Mouse (Mus musculus): ENCODE measurements around the gene Pheta1. TPM values are rescaled to one million over a fixed set of nuclear protein-coding genes. Genes with fewer than 3 reads are reported as not detected.

Pheta1 gene
- polyA plus RNA-seq, 1 experiment: 9.9 TPM

- H3K27me3 ChIP-seq (ENCODE audit: control insufficient read depth, insufficient read depth, low read length): no peaks in the 10 kb centered on the region
- TF ChIP-seq POLR2A (IDR thresholded peaks at IDR 0.05; ENCODE audit: control insufficient read depth, low read depth, low read length): no peak
- no peak for TF ChIP-seq CTCF (IDR thresholded peaks at IDR 0.05; ENCODE audit: control insufficient read depth, insufficient read depth, insufficient replicate concordance, low read depth, low read length)
- H3K27ac ChIP-seq (ENCODE audit: control insufficient read depth, insufficient read depth, low read depth, low read length): no peak overlapping the region
- H3K36me3 ChIP-seq (ENCODE audit: control insufficient read depth, insufficient read depth, low read length): no peaks in the 10 kb centered on the region
- H3K4me3 ChIP-seq (ENCODE audit: control insufficient read depth, low read depth, low read length): no peak overlapping the region
- no peaks in the 10 kb centered on the region for H3K4me1 ChIP-seq (ENCODE audit: control insufficient read depth, insufficient read depth, low read length)
These were observed 44.8 kb downstream of the Pheta1 start for GRCm38 (mm10) chr5:121893581-121893980.

DNA sequence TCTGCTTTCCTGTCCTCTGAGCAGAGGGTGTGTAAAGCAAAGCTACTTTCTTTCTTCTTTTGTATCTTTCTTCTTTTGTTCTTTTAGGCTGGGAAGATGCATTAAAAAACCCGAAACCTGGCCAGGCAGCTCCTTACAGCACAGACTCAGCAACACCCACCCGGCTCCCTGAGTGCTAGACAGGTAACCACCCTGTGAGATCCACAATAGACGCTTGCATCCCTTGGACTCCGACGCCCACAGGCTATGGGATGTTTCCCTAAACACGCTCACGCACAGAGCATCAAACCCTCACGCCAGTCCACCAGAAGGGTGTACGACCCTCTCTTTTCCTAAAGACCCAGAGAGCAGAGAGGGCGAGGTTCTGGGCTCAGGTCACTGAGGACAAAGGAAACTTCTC is 45.9 kb downstream of the Pheta1 start:
- no peaks in the 10 kb centered on the region for H3K36me3 ChIP-seq (ENCODE audit: control insufficient read depth, insufficient read depth, low read length)
- H3K27ac ChIP-seq (ENCODE audit: control insufficient read depth, insufficient read depth, low read depth, low read length): no peak overlapping the region
- no peaks in the 10 kb centered on the region for H3K4me1 ChIP-seq (ENCODE audit: control insufficient read depth, insufficient read depth, low read length)
- no peak overlapping the region for H3K4me3 ChIP-seq (ENCODE audit: control insufficient read depth, low read depth, low read length)
- no peaks in the 10 kb centered on the region for H3K27me3 ChIP-seq (ENCODE audit: control insufficient read depth, insufficient read depth, low read length)
- TF ChIP-seq CTCF (IDR thresholded peaks at IDR 0.05; ENCODE audit: control insufficient read depth, insufficient read depth, insufficient replicate concordance, low read depth, low read length): no peak
- no peak for TF ChIP-seq POLR2A (IDR thresholded peaks at IDR 0.05; ENCODE audit: control insufficient read depth, low read depth, low read length)

- no peaks in the 10 kb centered on the region for H3K36me3 ChIP-seq (ENCODE audit: control insufficient read depth, insufficient read depth, low read length)
- no peak overlapping the region for H3K27ac ChIP-seq (ENCODE audit: control insufficient read depth, insufficient read depth, low read depth, low read length)
- H3K4me1 ChIP-seq (ENCODE audit: control insufficient read depth, insufficient read depth, low read length): no peaks in the 10 kb centered on the region
- no peak overlapping the region for H3K4me3 ChIP-seq (ENCODE audit: control insufficient read depth, low read depth, low read length)
- TF ChIP-seq CTCF (IDR thresholded peaks at IDR 0.05; ENCODE audit: control insufficient read depth, insufficient read depth, insufficient replicate concordance, low read depth, low read length) (no peak), POLR2A (IDR thresholded peaks at IDR 0.05; ENCODE audit: control insufficient read depth, low read depth, low read length) (no peak)
- H3K27me3 ChIP-seq (ENCODE audit: control insufficient read depth, insufficient read depth, low read length): no peaks in the 10 kb centered on the region
These were observed 46.5 kb downstream of the Pheta1 start for GRCm38 (mm10) chr5:121895117-121895756.

DNA sequence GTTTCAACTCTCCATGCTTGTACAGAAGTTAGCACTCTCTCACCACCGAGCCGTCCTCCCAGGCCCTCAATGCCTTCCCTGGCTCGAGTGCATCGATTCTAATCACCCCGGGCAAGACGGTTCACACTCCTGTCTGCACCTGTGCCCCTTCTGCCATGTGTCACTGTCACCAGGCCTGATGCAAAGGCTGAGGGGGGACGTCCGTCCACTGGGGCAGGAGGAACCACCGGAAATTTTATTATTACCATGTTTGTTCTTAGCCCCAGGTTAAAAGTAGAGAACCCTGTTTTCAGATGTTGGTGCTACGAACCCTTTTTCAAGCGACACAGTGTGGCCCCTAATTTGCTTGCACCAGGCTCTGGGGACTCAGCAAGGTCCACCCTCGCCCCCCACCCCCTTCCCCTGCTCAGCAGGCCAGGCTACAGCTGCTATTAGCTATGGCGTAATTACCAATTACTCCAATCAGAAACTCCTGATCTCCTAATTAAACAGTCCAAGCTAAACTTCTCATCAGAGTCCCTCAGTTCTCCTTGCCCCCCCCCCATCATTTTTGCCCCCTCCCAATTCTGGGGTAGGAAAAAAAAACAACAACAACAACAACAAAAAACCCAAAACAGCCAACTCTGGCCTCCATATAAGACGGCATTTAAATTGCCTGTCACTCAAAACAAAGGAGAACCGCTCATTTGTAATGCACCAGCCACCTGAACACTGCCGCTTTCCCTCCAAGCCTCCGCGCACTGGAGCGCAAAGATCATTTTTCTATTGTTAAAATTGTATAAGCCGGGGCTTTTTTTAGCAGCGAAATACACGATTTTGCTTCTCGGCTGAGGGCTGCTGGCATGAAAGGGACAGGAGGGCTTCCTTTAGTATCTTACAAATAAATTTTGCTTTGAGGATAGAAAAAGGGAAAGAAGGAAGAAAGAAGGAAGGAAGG is 54.3 kb downstream of the Pheta1 start:
- no peak for TF ChIP-seq CTCF (IDR thresholded peaks at IDR 0.05; ENCODE audit: control insufficient read depth, insufficient read depth, insufficient replicate concordance, low read depth, low read length)
- TF ChIP-seq POLR2A (IDR thresholded peaks at IDR 0.05; ENCODE audit: control insufficient read depth, low read depth, low read length): no peak
- Histone ChIP-seq H3K27me3 (ENCODE audit: control insufficient read depth, insufficient read depth, low read length) (no peaks in the 10 kb centered on the region), H3K4me1 (ENCODE audit: control insufficient read depth, insufficient read depth, low read length) (no peaks in the 10 kb centered on the region), H3K36me3 (ENCODE audit: control insufficient read depth, insufficient read depth, low read length) (no peaks in the 10 kb centered on the region), H3K27ac (ENCODE audit: control insufficient read depth, insufficient read depth, low read depth, low read length) (no peak overlapping the region), H3K4me3 (ENCODE audit: control insufficient read depth, low read depth, low read length) (no peak overlapping the region)

Other genes starting within 250 kb of the Pheta1 start
- 3.3 and 3.9 TPM in 2 replicates for gene Acad12, start 230.0 kb upstream of the Pheta1 start, polyA plus RNA-seq (2012; rRNA removed)
- 5.7 and 5.9 TPM in 2 replicates for gene Acad10, start 188.5 kb upstream of the Pheta1 start, polyA plus RNA-seq (2012; rRNA removed)
- 116 and 128 TPM in 2 replicates for gene Brap, start 188.4 kb upstream of the Pheta1 start, polyA plus RNA-seq (2012; rRNA removed)
- 150 and 166 TPM in 2 replicates for gene Atxn2, start 137.6 kb upstream of the Pheta1 start, polyA plus RNA-seq (2012; rRNA removed)
- 95.0 and 105 TPM in 2 replicates for gene Sh2b3, start 11.3 kb upstream of the Pheta1 start, polyA plus RNA-seq (2012; rRNA removed)
- gene Cux2, start 201.1 kb downstream of the Pheta1 start, polyA plus RNA-seq (2012; rRNA removed): 7.5 and 9.1 TPM in 2 replicates